Mouse (Mus musculus): Measurements from ENCODE around the gene Gm7075. TPM values are rescaled to one million over a fixed set of nuclear protein-coding genes. Genes with fewer than 3 reads are reported as not detected.

Gm7075 gene
- total and polyA plus RNA-seq, 3 experiments: not detected

DNA sequence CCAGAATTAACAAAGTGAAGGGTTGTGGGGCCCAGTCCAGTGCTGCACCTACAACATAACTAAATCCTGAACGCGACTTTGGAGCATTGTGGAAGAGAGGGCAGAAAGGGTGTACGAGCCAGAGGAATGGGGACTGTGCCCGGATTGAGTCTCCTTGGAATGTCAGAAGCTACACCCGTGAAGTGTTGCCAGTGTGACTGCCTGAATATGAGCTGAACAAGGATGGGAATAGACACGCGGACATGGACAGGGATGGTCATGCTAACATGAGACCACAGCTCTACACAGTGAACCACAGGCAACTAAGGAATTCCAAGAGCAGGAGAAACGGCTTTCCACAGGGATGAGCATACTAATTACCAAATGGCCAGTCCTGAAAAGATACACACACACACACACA, 10.5 kb upstream of the Gm7075 start:
- TF ChIP-seq ZMIZ1 (IDR thresholded peaks at IDR 0.05; ENCODE audit: low read depth, low read length): no peak
- no peak for TF ChIP-seq RCOR1 (conservative IDR thresholded peaks at IDR 0.05; ENCODE audit: low read depth, low read length)
- no peak for TF ChIP-seq CTCF (conservative IDR thresholded peaks at IDR 0.05 in 1 of 2, IDR thresholded peaks at IDR 0.05 in 1 of 2; ENCODE audit: low read depth in 2 of 2, low read length in 2 of 2)
- TF ChIP-seq PAX5 (IDR thresholded peaks at IDR 0.05; ENCODE audit: low read length): no peak
- no peak for TF ChIP-seq IRF4 (IDR thresholded peaks at IDR 0.05; ENCODE audit: low read depth, low read length)
- TF ChIP-seq JUN (IDR thresholded peaks at IDR 0.05; ENCODE audit: insufficient read depth, low read depth, low read length): no peak
- Histone ChIP-seq H3K79me2 (replicated peaks; ENCODE audit: control insufficient read depth, extremely low read depth, insufficient read depth, poor library complexity, severe bottlenecking) (no peaks in the 10 kb centered on the region), H3K9me3 (replicated peaks; ENCODE audit: low read length) (no peaks in the 10 kb centered on the region), H3K27me3 (replicated peaks) (no peaks in the 10 kb centered on the region), H3K9ac (ENCODE audit: insufficient read depth, low read depth) (no peak overlapping the region), H3K27ac (ENCODE audit: insufficient read depth, low read depth) (no peak overlapping the region), H3K4me1 (ENCODE audit: control insufficient read depth in 1 of 2, insufficient read depth in 2 of 2) (peaks cover 0 to 9% of the 10 kb centered on the region in 2 experiments; a peak in 2 of 4 replicates), H3K36me3 (replicated peaks in 1 of 2; ENCODE audit: control insufficient read depth in 1 of 2, insufficient read depth in 1 of 2, low read length in 1 of 2) (no peaks in the 10 kb centered on the region), H3K4me3 (replicated peaks in 1 of 3; ENCODE audit: low read depth in 2 of 3, low read length in 2 of 3, poor library complexity in 1 of 3) (no peak overlapping the region), H3K4me2 (ENCODE audit: insufficient read depth, low read depth, poor library complexity, severe bottlenecking) (no peak overlapping the region)
- DNase-seq (ENCODE audit: extremely low read depth): no peak
- dilution Hi-C loops (cut with MboI; ENCODE audit: extremely low pct_ligation_motif_present, extremely low pct_unique_long_range_greater_than_20kb, low sequenced_read_pairs): no loop called here
- in situ Hi-C loops (cut with MboI; ENCODE audit: low pct_ligation_motif_present, low pct_unique_long_range_greater_than_20kb, low sequenced_read_pairs): no loop called here

DNA sequence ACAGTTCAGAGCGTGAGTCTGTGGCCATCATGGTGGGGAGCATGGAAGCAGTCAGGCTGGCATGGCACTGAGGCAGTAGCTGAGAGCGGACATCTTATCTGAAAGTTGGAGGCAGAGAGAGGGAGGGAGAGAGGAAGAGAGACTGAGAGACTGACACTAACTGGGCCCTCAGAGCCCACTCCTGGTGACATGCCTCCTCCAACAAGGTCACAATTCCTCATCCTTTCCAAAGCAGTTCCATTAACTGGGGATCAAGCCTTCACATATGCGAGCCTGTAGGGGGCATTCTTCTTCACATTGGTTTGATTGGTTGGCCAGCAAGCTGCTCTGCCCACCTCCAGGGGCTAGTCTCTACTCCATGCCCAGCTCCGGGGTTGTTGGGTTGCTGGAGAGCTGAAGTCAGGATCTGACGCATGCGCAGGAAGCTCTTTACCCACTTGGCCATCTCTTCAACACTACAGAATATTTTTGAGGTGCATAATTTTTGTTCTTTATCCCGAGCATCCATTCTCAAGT, 9.7 kb upstream of the Gm7075 start:
- TF ChIP-seq NELFE (IDR thresholded peaks at IDR 0.05; ENCODE audit: low read depth, low read length) (no peak), CTCF (conservative IDR thresholded peaks at IDR 0.05 in 1 of 2, IDR thresholded peaks at IDR 0.05 in 1 of 2; ENCODE audit: low read depth in 2 of 2, low read length in 2 of 2) (peak in 1 of 2 experiments; percentile 24; a peak in 2 of 4 replicates), ZKSCAN1 (IDR thresholded peaks at IDR 0.05; ENCODE audit: borderline replicate concordance, low read depth, low read length) (no peak)
- H3K9ac ChIP-seq (ENCODE audit: insufficient read depth, low read depth): no peak overlapping the region
- no peaks in the 10 kb centered on the region for H3K36me3 ChIP-seq (replicated peaks in 1 of 2; ENCODE audit: control insufficient read depth in 1 of 2, insufficient read depth in 1 of 2, low read length in 1 of 2)
- no peak overlapping the region for H3K4me2 ChIP-seq (ENCODE audit: insufficient read depth, low read depth, poor library complexity, severe bottlenecking)
- dilution Hi-C loops (cut with MboI; ENCODE audit: extremely low pct_ligation_motif_present, extremely low pct_unique_long_range_greater_than_20kb, low sequenced_read_pairs) (no loop called here), in situ Hi-C loops (cut with MboI; ENCODE audit: low pct_ligation_motif_present, low pct_unique_long_range_greater_than_20kb, low sequenced_read_pairs) (no loop called here)
- no peaks in the 10 kb centered on the region for H3K27me3 ChIP-seq (replicated peaks)
- no peak overlapping the region for H3K27ac ChIP-seq (ENCODE audit: insufficient read depth, low read depth)
- H3K4me3 ChIP-seq (replicated peaks in 1 of 3; ENCODE audit: low read depth in 2 of 3, low read length in 2 of 3, poor library complexity in 1 of 3): no peak overlapping the region
- no peaks in the 10 kb centered on the region for H3K79me2 ChIP-seq (replicated peaks; ENCODE audit: control insufficient read depth, extremely low read depth, insufficient read depth, poor library complexity, severe bottlenecking)
- no peak for DNase-seq (ENCODE audit: extremely low read depth)
- peaks cover 0 to 14% of the 10 kb centered on the region in 2 experiments; a peak in 2 of 4 replicates for H3K4me1 ChIP-seq (ENCODE audit: control insufficient read depth in 1 of 2, insufficient read depth in 2 of 2)
- H3K9me3 ChIP-seq (replicated peaks; ENCODE audit: low read length): no peaks in the 10 kb centered on the region

DNA sequence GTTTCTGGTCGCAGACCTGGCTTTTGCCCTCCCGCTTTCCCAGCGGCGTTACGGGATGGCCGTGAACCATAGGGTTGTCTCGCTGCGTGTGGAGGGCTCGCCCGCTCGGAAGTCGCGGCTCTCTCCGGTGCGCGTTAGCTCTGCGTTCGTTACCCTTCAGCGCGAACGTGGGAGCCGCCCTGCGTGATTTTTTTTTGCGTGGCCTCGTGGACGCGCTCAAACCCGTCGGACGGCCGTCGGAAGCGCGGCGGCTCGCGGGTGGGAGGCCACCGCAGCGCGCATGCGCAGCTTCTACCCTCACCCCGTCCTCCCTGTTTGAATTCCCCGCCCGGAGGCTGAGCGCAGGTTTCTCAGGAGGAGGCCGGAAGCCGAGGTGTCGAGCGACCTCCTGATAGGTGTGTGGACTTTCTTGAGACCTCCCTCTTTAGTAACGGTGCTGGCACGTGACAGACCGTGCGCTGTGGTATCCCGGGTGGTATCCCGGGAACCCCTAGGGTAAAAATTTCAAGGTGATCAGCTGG, 8.3 kb upstream of the Gm7075 start, which contains the start of gene Ctnna3:
Gene Ctnna3, plus strand, starts transcription at position 314 of the 521 bp plus-strand sequence.
- Histone ChIP-seq H3K4me3 (replicated peaks in 1 of 3; ENCODE audit: low read depth in 2 of 3, low read length in 2 of 3, poor library complexity in 1 of 3) (peak within 1 kb of the TSS; percentile 69 to 92 (median 77)), H3K9ac (ENCODE audit: insufficient read depth, low read depth) (peak within 1 kb of the TSS; percentile 92), H3K9me3 (replicated peaks; ENCODE audit: low read length) (no peaks in the 10 kb centered on the region), H3K27me3 (replicated peaks) (no peaks in the 10 kb centered on the region), H3K36me3 (replicated peaks in 1 of 2; ENCODE audit: control insufficient read depth in 1 of 2, insufficient read depth in 1 of 2, low read length in 1 of 2) (no peaks in the 10 kb centered on the region), H3K4me1 (ENCODE audit: control insufficient read depth in 1 of 2, insufficient read depth in 2 of 2) (peaks cover 0 to 14% of the 10 kb centered on the region in 2 experiments; a peak in 2 of 4 replicates), H3K4me2 (ENCODE audit: insufficient read depth, low read depth, poor library complexity, severe bottlenecking) (peak within 1 kb of the TSS; percentile 79), H3K79me2 (replicated peaks; ENCODE audit: control insufficient read depth, extremely low read depth, insufficient read depth, poor library complexity, severe bottlenecking) (no peaks in the 10 kb centered on the region), H3K27ac (ENCODE audit: insufficient read depth, low read depth) (peak within 1 kb of the TSS; percentile 44)
- peak; percentile 95 for DNase-seq (ENCODE audit: extremely low read depth)
- dilution Hi-C loops (cut with MboI; ENCODE audit: extremely low pct_ligation_motif_present, extremely low pct_unique_long_range_greater_than_20kb, low sequenced_read_pairs) (no loop called here), in situ Hi-C loops (cut with MboI; ENCODE audit: low pct_ligation_motif_present, low pct_unique_long_range_greater_than_20kb, low sequenced_read_pairs) (no loop called here)
- no peak for TF ChIP-seq SMC3 (IDR thresholded peaks at IDR 0.05; ENCODE audit: low read depth, low read length)
- peak; percentile 86 for TF ChIP-seq NELFE (IDR thresholded peaks at IDR 0.05; ENCODE audit: low read depth, low read length)
- TF ChIP-seq ZKSCAN1 (IDR thresholded peaks at IDR 0.05; ENCODE audit: borderline replicate concordance, low read depth, low read length): no peak
- peak; percentile 63; the same call in 1 of the 2 replicates for TF ChIP-seq MAZ (IDR thresholded peaks at IDR 0.05; ENCODE audit: low read depth, low read length)
- TF ChIP-seq POLR2A (IDR thresholded peaks at IDR 0.05; ENCODE audit: low read depth, low read length): peak; percentile 76
- TF ChIP-seq MXI1 (IDR thresholded peaks at IDR 0.05; ENCODE audit: low read depth, low read length): no peak; the same call in 1 of the 2 replicates
- peak; percentile 64 for TF ChIP-seq MYC (IDR thresholded peaks at IDR 0.05; ENCODE audit: low read depth, low read length)
- TF ChIP-seq MAX (IDR thresholded peaks at IDR 0.05; ENCODE audit: low read length): peak; percentile 96
- no peak for TF ChIP-seq CTCF (conservative IDR thresholded peaks at IDR 0.05 in 1 of 2, IDR thresholded peaks at IDR 0.05 in 1 of 2; ENCODE audit: low read depth in 2 of 2, low read length in 2 of 2)
- 0 out of 2 replicates have a peak, but pooled peaks have one; percentile 59 for TF ChIP-seq CHD1 (IDR thresholded peaks at IDR 0.05; ENCODE audit: low read depth, low read length)
- no peak for TF ChIP-seq ZC3H11A (IDR thresholded peaks at IDR 0.05; ENCODE audit: low read depth, low read length)
- TF ChIP-seq BHLHE40 (IDR thresholded peaks at IDR 0.05; ENCODE audit: low read depth, low read length): peak; percentile 99
- TF ChIP-seq USF2 (conservative IDR thresholded peaks at IDR 0.05; ENCODE audit: low read depth, low read length): peak; percentile 84
- TF ChIP-seq POLR2AphosphoS2 (IDR thresholded peaks at IDR 0.05; ENCODE audit: low read depth, low read length): peak; percentile 51; the same call in 1 of the 2 replicates
- peak; percentile 86; the same call in 1 of the 2 replicates for TF ChIP-seq ZMIZ1 (IDR thresholded peaks at IDR 0.05; ENCODE audit: low read depth, low read length)
- 0 out of 2 replicates have a peak, but pooled peaks have one; percentile 5 for TF ChIP-seq MAFK (IDR thresholded peaks at IDR 0.05; ENCODE audit: insufficient replicate concordance, low read length)
- peak; percentile 36; the same call in 1 of the 2 replicates for TF ChIP-seq MEF2A (IDR thresholded peaks at IDR 0.05; ENCODE audit: borderline replicate concordance, low read depth, low read length)
- TF ChIP-seq UBTF (IDR thresholded peaks at IDR 0.05; ENCODE audit: low read depth, low read length): no peak
- TF ChIP-seq JUN (IDR thresholded peaks at IDR 0.05; ENCODE audit: insufficient read depth, low read depth, low read length): no peak
- TF ChIP-seq E2F4 (IDR thresholded peaks at IDR 0.05; ENCODE audit: insufficient replicate concordance, low read depth, low read length): peak; percentile 96
